Mouse (Mus musculus) bone marrow macrophage, adult 2 months (primary cell): ENCODE results near the gene Gm21981. TPM values are rescaled to one million over a fixed set of nuclear protein-coding genes. Genes with fewer than 3 reads are reported as not detected.
A peak's percentile ranks its signal among the peaks of the same experiment; 100 is the strongest.

Source experiments
- H3K27ac ChIP-seq: 2 replicates; pipeline ENCODE4 v1.5.1; 2012; ENCODE audit warnings: low read depth, low read length; ENCODE audit not compliant: insufficient read depth
- H3K4me1 ChIP-seq: 2 replicates; pipeline ENCODE4 v1.6.1; 2012; ENCODE audit warnings: low read length; ENCODE audit not compliant: control insufficient read depth, insufficient read depth
- H3K4me3 ChIP-seq: 2 replicates; pipeline ENCODE4 v1.5.1; 2012; ENCODE audit warnings: mild to moderate bottlenecking, low read length, moderate library complexity; ENCODE audit not compliant: insufficient read depth
- CTCF ChIP-seq: IDR thresholded peaks from 2 replicates; pipeline ENCODE4 v1.5.1; 2012; ENCODE audit warnings: low read depth, mild to moderate bottlenecking, low read length, moderate library complexity
- POLR2A ChIP-seq: IDR thresholded peaks from 2 replicates; pipeline ENCODE4 v1.6.1; 2012; ENCODE audit warnings: mild to moderate bottlenecking, low read depth, low read length, borderline replicate concordance
- polyA plus RNA-seq: library from polyadenylated mRNA; stranded (reverse); fragments of >200 nt; gene quantifications from 2 replicates; pipeline ENCODE4 v1.2.4, GENCODE M21; 2012; ENCODE audit not compliant: missing spikeins, insufficient read depth, insufficient read length

Gene Gm21981
- polyA plus RNA-seq, result 0.58 and 0.97 TPM in 2 replicates

DNA sequence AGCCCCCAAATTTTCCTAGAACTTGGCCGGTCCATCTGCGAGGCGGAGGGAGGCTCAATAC lies at the start of gene Gm21981:
Gm21981 (minus strand) TSS at position 14 of the 61 bp plus-strand sequence.
- H3K27ac ChIP-seq, result no peak within 1 kb of the TSS

DNA sequence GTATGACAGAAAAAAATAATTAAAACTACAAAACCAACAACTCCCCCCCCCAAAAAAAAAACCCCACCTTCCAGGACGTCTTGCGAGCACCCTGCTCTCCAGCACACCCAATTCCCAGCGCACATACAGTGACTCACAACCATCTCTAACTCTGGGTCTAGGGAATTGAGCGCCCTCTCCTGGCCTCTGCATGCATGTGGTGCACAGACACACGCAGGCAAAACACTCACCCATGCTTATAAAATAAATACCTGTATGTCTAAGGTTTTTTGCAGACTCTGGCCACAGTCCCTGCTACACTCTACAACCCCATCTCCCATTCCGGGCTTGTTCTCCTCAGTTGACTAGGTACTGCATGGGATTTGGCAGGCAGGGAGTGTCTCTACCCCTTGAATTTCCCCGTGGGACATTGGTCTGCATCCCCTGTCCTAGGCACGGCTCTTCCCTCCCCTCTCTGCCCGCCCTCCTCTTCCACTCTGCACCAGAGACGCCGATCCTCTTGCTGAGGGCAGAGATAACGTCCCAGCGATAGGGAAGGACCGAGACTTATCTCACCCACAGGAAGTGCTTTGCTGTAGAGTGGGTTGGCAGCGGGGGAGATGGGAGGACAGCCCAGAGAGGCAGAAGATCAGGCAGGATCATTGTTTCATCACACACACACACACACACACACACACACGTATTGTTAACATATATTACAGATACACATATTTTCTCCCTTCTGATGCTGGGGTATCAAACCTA lies 48.9 kb upstream of the Gm21981 start:
- Histone ChIP-seq H3K4me3 (no peak overlapping the region), H3K4me1 (peaks cover 16% of the 10 kb centered on the region), H3K27ac (no peak overlapping the region)
- TF ChIP-seq CTCF, result no peak

More for the DNA sequence above, at the start of gene Gm21981:
- peaks cover 17% of the 10 kb centered on the region for H3K4me1 ChIP-seq
- H3K4me3 ChIP-seq, result peak within 1 kb of the TSS; percentile 65
- TF ChIP-seq POLR2A (no peak), CTCF (no peak)

DNA sequence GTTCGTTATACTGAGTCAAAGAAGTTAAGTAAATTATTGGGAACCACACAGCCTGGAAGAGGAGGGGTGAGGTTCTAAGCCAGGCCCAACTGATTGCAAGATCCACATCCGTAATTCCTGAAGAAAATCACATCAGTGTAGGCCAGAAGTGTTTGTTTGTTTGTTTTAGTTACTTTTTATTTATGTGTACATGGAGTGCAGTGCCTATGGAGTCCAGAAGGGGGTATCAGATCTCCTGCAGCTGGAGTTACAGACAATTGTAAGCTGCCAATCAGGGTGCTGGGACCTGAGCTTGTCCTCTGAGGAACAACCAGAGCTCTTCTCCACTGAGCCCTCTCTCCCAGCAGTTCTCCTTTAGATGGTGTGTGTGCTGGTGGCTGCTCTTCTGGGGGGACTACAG lies 45.9 kb upstream of the Gm21981 start:
- Histone ChIP-seq H3K4me3 (no peak overlapping the region), H3K27ac (no peak overlapping the region), H3K4me1 (peaks cover 16% of the 10 kb centered on the region)
- TF ChIP-seq CTCF (no peak), POLR2A (no peak)

DNA sequence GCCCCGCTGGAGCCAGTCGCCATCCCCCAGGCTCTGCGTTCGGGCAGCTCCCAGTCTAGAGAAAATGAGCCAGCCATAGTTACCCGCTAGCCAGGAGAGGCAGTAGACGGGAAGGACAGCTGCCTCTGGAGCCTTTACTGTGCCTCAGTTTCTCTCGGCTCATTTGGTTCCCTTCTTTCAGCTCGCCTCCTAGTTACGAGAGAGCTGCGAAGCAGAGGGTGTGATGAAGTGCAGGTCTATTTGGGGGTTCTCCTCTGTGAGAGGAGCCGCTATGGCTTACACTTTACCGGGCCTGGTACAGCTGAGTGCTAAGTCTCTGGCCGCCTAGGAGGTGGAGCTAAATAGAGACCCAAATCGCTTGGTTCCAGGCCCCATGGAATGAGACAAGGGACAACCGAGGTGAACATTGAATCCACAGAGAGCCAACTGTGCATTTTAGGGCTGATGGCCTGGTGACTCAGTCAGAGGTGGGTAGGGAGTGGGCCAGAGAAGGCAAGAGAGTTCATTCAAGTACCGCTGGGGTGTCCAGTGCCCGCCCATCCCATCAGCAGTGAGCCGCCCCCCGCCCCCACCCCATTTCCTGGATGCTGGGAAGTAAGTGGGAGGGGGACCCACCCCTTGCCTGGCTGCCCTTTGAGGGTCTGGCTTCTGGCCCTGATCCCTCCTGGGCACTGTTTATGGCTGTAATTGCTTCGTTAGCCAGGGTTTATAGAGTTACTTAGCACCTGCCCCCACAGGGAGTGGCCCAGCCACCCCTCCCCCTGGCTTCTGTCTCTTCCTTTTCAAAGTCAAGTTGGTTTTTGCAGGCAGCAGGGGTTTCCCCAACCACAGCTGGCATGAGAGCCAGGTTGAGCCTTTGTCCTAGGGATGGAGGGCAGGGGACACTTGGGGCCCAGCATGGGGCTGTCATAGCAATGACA lies 44.9 kb upstream of the Gm21981 start:
- TF ChIP-seq CTCF (no peak), POLR2A (no peak)
- Histone ChIP-seq H3K27ac (peak overlapping the region; percentile 7; the same call in 1 of the 2 replicates), H3K4me1 (peaks cover 16% of the 10 kb centered on the region)

DNA sequence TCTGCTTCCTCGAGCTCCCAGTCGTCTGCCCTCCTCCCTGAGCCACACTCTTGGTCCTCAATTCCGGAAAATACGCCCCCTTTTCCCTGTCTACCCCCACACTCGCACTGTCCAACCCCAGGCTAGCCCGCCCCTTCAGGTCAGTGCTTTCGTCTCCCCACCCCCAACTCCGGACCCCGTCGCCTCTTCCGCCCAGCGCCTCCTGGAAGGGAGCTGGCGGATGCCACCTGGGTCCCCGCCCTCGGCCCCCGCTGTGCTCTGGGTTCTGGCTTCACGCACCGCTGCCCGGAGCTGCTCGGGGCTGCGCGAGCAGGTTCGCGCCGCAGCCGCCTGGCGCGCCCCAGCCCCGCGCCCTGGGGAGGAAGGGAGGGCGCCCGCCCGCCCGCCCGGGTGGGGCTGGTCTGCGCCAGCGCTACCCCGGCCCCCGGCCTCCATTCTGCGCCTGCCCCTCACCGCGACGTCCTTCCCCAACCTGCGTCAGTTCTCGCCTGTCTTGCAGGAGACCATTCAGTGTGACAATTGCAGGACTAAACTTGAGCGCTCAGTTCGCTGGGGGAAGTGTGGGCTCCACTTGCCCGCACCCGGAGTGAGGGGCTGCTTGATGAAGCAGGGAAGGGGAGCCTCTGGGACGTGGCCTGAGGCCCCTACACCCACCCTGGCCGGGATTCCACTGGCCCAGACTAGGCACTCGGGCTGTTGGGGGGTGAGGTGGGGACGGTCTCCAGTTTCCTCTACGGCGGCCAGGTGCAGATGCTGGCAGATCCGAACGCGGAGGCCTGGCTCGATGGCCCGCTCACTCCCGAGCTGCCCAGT lies 44.0 kb upstream of the Gm21981 start:
- TF ChIP-seq POLR2A (no peak), CTCF (no peak)
- H3K27ac ChIP-seq, result peak overlapping the region; percentile 76
- H3K4me3 ChIP-seq, result peak overlapping the region; percentile 92
- H3K4me1 ChIP-seq, result peaks cover 12% of the 10 kb centered on the region

More for the DNA sequence above, 44.9 kb upstream of the Gm21981 start:
- peak overlapping the region; percentile 92 for H3K4me3 ChIP-seq

DNA sequence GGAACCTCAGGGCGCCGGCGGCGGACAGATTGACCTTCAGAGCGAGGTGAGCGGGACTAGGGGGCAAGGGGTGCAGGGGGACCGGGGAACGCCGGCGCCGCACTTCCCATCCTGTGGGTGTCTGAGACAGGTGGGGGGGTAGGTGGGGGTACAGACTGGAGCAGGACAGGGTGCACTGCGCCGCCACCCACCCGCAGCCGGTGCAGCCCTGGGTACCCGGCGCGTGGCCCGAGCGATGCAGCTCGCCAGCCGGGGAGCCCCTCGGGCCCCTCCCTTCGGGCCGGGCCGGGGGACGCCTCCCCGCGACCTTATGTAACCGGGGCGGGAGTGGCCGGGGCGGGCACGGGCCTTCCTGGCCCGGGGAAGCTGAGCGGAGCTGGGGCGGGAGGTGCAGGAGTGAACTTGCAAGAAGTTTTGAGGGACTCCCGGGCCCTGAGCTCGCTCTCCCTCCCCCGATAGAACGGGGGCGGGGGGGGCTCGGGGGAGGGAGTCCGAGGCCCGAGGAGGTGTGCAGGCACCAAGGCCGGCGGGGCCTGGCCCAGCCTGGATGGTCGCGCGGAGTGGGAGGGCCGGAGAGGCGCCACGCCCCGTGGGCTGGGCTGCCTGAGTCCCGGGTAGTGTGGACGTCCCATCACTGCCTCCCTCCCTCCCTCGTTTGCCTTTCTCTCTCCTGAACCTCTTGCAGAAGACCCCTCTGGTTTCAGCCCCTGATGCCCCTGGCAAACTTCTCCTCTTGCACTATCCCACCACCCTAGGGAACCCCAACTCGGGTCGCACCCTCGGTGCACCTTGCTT lies 43.2 kb upstream of the Gm21981 start:
- TF ChIP-seq CTCF (no peak), POLR2A (no peak)
- H3K4me1 ChIP-seq, result peaks cover 11% of the 10 kb centered on the region
- peak overlapping the region; percentile 92 for H3K4me3 ChIP-seq
- peak overlapping the region; percentile 76 for H3K27ac ChIP-seq

DNA sequence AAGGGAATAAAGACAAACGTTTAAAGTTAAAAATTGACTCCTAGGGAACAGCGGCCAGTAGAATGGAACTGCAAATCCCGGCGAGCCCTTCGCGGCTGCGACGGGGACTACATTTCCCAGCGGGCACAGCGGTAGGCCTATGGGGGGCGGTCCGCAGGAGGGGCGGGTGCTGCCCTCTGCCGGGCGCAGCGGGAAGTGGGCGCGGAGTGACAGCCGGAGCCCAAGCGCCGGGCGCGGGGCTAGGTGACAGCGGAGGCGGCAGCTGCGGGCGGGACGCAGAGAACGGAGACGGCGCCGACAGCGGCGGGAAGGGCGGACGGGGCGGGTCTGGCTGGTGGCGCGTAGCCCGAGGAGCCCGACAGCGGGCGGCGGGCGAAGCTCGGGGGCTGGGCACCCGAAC lies 42.6 kb upstream of the Gm21981 start, which contains the start of gene Tfeb:
Tfeb (plus strand) TSS at position 175 of the 400 bp plus-strand sequence.
- Histone ChIP-seq H3K27ac (peak within 1 kb of the TSS; percentile 76), H3K4me3 (peak within 1 kb of the TSS; percentile 92), H3K4me1 (peaks cover 11% of the 10 kb centered on the region)
- no peak for TF ChIP-seq POLR2A
- TF ChIP-seq CTCF, result 0 out of 2 replicates have a peak, but pooled peaks have one; percentile 15

DNA sequence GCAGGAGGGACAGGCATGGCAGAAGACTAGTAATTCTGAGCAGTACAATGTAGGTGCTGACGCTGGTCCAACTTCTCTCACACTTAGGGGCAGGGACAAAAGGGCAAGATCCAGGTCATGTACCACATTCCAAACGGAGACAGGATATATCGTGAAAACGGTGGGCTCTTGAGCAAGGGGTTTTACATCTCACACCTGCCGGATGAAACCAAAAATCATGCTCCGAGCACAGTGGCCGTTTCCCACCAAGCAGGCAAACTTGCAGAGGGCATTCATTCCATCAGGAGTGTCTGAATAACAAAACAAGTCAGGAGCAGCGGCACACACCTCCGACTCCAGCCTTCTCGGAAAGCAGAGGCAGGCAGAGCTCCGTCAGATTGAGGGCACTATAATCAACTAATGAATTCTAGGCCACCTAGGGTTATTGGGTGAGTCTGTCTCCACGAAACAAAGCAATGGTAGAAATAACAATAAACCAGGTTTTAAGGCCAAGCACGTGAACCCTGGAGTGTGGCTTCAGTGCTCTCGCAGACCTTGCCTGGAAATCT lies 41.4 kb upstream of the Gm21981 start:
- TF ChIP-seq CTCF (no peak), POLR2A (no peak)
- H3K4me1 ChIP-seq, result peaks cover 11% of the 10 kb centered on the region
- H3K4me3 ChIP-seq, result no peak overlapping the region
- H3K27ac ChIP-seq, result no peak overlapping the region
